Mouse (Mus musculus) kidney, embryonic 14.5 days (tissue): ENCODE data around the gene Clmp. TPM values are rescaled to one million over a fixed set of nuclear protein-coding genes. Genes with fewer than 3 reads are reported as not detected.

Experiments used
- ATAC-seq: fragments of 200-750 bp; cut with Nextera tagmentation; 2 replicates; pipeline ENCODE4 v1.8.0; 2017; ENCODE audit warnings: moderate number of reproducible peaks, mild to moderate bottlenecking, moderate TSS enrichment, moderate library complexity; ENCODE audit not compliant: low FRiP score, low TSS enrichment
- H3K27ac ChIP-seq: fragments of 300-500 bp; sonication (generic); 2 replicates; pipeline ENCODE4 v1.5.1; 2014; ENCODE audit warnings: low read depth, mild to moderate bottlenecking, low read length, moderate library complexity, mixed read lengths
- H3K27me3 ChIP-seq: fragments of 300-500 bp; sonication (generic); 2 replicates; pipeline ENCODE4 v1.6.1; 2014; ENCODE audit warnings: mild to moderate bottlenecking, low read length; ENCODE audit not compliant: control insufficient read depth, insufficient read depth
- H3K36me3 ChIP-seq: fragments of 300-500 bp; sonication (generic); 2 replicates; pipeline ENCODE4 v1.6.1; 2014; ENCODE audit warnings: low read length, mixed read lengths; ENCODE audit not compliant: control insufficient read depth, insufficient read depth
- H3K4me1 ChIP-seq: fragments of 300-500 bp; sonication (generic); 2 replicates; pipeline ENCODE4 v1.6.1; 2014; ENCODE audit warnings: low read length, mixed read lengths; ENCODE audit not compliant: control insufficient read depth, insufficient read depth
- H3K4me2 ChIP-seq: fragments of 300-500 bp; sonication (generic); replicated peaks from 2 replicates; pipeline ENCODE4 v1.6.1; 2014; ENCODE audit warnings: low read depth, mild to moderate bottlenecking, low read length
- H3K4me3 ChIP-seq: fragments of 300-500 bp; sonication (generic); 2 replicates; pipeline ENCODE4 v1.5.1; 2014; ENCODE audit warnings: mild to moderate bottlenecking, low read length
- H3K9ac ChIP-seq: fragments of 300-500 bp; sonication (generic); 2 replicates; pipeline ENCODE4 v1.6.1; 2014; ENCODE audit warnings: low read depth, mild to moderate bottlenecking, low read length, moderate library complexity
- H3K9me3 ChIP-seq: fragments of 300-500 bp; sonication (generic); 2 replicates; pipeline ENCODE4 v1.6.1; 2016; ENCODE audit warnings: low read length; ENCODE audit not compliant: control insufficient read depth
- WGBS: fragments of 180-500 bp; shearing (Covaris S2); extraction: QIAGEN DNeasy Blood & Tissue Kit; methylation state at CpG from one replicate; pipeline ENCODE4 v1.1.7; 2014; 5-methylcytosine and 5-hydroxymethylcytosine counted together
- polyA plus RNA-seq: library from polyadenylated mRNA; unstranded; fragments of >200 nt; fragmentation: Nextera tagmentation; extraction: Ambion mirVana; gene quantifications from 2 replicates; pipeline ENCODE4 v1.2.1, GENCODE M21; 2014

Gene Clmp
- polyA plus RNA-seq, 1 experiment from 2014 or later, result 41.5 TPM

GRCm38 (mm10) chr9:40700253-40700652, 14.5 kb downstream of the Clmp start:
- H3K36me3 ChIP-seq, result no peaks in the 10 kb centered on the region
- WGBS, result 94% methylated on average over 5 of the region's 5 CpGs

GRCm38 (mm10) chr9:40704364-40705276, 18.9 kb downstream of the Clmp start:
- H3K27me3 ChIP-seq, result no peaks in the 10 kb centered on the region

More at GRCm38 (mm10) chr9:40700253-40700652, 14.5 kb downstream of the Clmp start:
- Histone ChIP-seq H3K27ac (no peak overlapping the region), H3K4me3 (no peak overlapping the region), H3K4me2 (no peak overlapping the region), H3K9me3 (no peaks in the 10 kb centered on the region), H3K4me1 (peaks cover 18% of the 10 kb centered on the region), H3K9ac (no peak overlapping the region), H3K27me3 (no peaks in the 10 kb centered on the region)
- no peak for ATAC-seq

GRCm38 (mm10) chr9:40708448-40709140, 22.8 kb downstream of the Clmp start:
- no peaks in the 10 kb centered on the region for H3K27me3 ChIP-seq
- 46% methylated on average over 12 of the region's 12 CpGs for WGBS
- no peak overlapping the region for H3K4me3 ChIP-seq
- H3K36me3 ChIP-seq, result no peaks in the 10 kb centered on the region
- H3K9ac ChIP-seq, result no peak overlapping the region
- no peak overlapping the region for H3K4me2 ChIP-seq
- H3K27ac ChIP-seq, result peak overlapping the region; percentile 70; the same call in 1 of the 2 replicates
- H3K4me1 ChIP-seq, result peaks cover 38% of the 10 kb centered on the region
- ATAC-seq, result peak; percentile 33
- no peaks in the 10 kb centered on the region for H3K9me3 ChIP-seq

More at GRCm38 (mm10) chr9:40704364-40705276, 18.9 kb downstream of the Clmp start:
- Histone ChIP-seq H3K9me3 (no peaks in the 10 kb centered on the region), H3K36me3 (no peaks in the 10 kb centered on the region), H3K4me1 (peaks cover 38% of the 10 kb centered on the region), H3K4me2 (no peak overlapping the region), H3K9ac (no peak overlapping the region), H3K27ac (peak overlapping the region; percentile 71; the same call in 1 of the 2 replicates), H3K4me3 (no peak overlapping the region)
- peak; percentile 68 for ATAC-seq
- WGBS, result 13% methylated on average over 10 of the region's 10 CpGs

GRCm38 (mm10) chr9:40709141-40709537, 23.4 kb downstream of the Clmp start:
- ATAC-seq, result no peak

GRCm38 (mm10) chr9:40709587-40709986, 23.8 kb downstream of the Clmp start:
- Histone ChIP-seq H3K9me3 (no peaks in the 10 kb centered on the region), H3K4me3 (no peak overlapping the region), H3K4me2 (no peak overlapping the region), H3K4me1 (peaks cover 31% of the 10 kb centered on the region), H3K36me3 (no peaks in the 10 kb centered on the region), H3K27me3 (no peaks in the 10 kb centered on the region), H3K9ac (no peak overlapping the region), H3K27ac (0 out of 2 replicates have a peak overlapping the region, but pooled peaks have one; percentile 6)
- 49% methylated on average over 3 of the region's 3 CpGs for WGBS
- ATAC-seq, result no peak

More at GRCm38 (mm10) chr9:40709141-40709537, 23.4 kb downstream of the Clmp start:
- no peaks in the 10 kb centered on the region for H3K27me3 ChIP-seq
- no peak overlapping the region for H3K4me3 ChIP-seq
- no peak overlapping the region for H3K9ac ChIP-seq
- no peaks in the 10 kb centered on the region for H3K36me3 ChIP-seq
- H3K9me3 ChIP-seq, result no peaks in the 10 kb centered on the region
- peak overlapping the region; percentile 6; the same call in 1 of the 2 replicates for H3K27ac ChIP-seq
- WGBS, result 55% methylated on average over 7 of the region's 7 CpGs
- H3K4me2 ChIP-seq, result no peak overlapping the region
- peaks cover 35% of the 10 kb centered on the region for H3K4me1 ChIP-seq

GRCm38 (mm10) chr9:40709991-40710390, 24.2 kb downstream of the Clmp start:
- Histone ChIP-seq H3K9me3 (no peaks in the 10 kb centered on the region), H3K4me2 (no peak overlapping the region), H3K4me1 (peaks cover 27% of the 10 kb centered on the region), H3K27ac (0 out of 2 replicates have a peak overlapping the region, but pooled peaks have one; percentile 6), H3K36me3 (no peaks in the 10 kb centered on the region), H3K27me3 (no peaks in the 10 kb centered on the region), H3K4me3 (no peak overlapping the region), H3K9ac (no peak overlapping the region)
- 63% methylated on average over 3 of the region's 3 CpGs for WGBS
- ATAC-seq, result no peak

- H3K4me1 ChIP-seq, result peaks cover 22% of the 10 kb centered on the region
Measured at GRCm38 (mm10) chr9:40711654-40712053, 25.9 kb downstream of the Clmp start.

GRCm38 (mm10) chr9:40717182-40717874, 31.6 kb downstream of the Clmp start:
- peak; percentile 37; the same call in 1 of the 2 replicates for ATAC-seq

More at GRCm38 (mm10) chr9:40711654-40712053, 25.9 kb downstream of the Clmp start:
- 66% methylated on average over 4 of the region's 4 CpGs for WGBS
- H3K27ac ChIP-seq, result no peak overlapping the region
- no peaks in the 10 kb centered on the region for H3K27me3 ChIP-seq
- no peak overlapping the region for H3K4me3 ChIP-seq
- no peaks in the 10 kb centered on the region for H3K9me3 ChIP-seq
- no peak for ATAC-seq
- H3K9ac ChIP-seq, result no peak overlapping the region
- no peaks in the 10 kb centered on the region for H3K36me3 ChIP-seq
- no peak overlapping the region for H3K4me2 ChIP-seq

More at GRCm38 (mm10) chr9:40717182-40717874, 31.6 kb downstream of the Clmp start:
- Histone ChIP-seq H3K27ac (peak overlapping the region; percentile 67; the same call in 1 of the 2 replicates), H3K9me3 (no peaks in the 10 kb centered on the region), H3K4me1 (peaks cover 27% of the 10 kb centered on the region), H3K4me2 (no peak overlapping the region; the same call in 1 of the 2 replicates), H3K27me3 (no peaks in the 10 kb centered on the region), H3K9ac (no peak overlapping the region), H3K36me3 (no peaks in the 10 kb centered on the region), H3K4me3 (no peak overlapping the region)
- WGBS, result 39% methylated on average over 18 of the region's 18 CpGs
